Mouse (Mus musculus) lung, postnatal 36 days (tissue): ENCODE measurements around the gene Gm42420.

Experiments used
- DNase-seq: peaks from one replicate; pipeline ENCODE4 v3.0.0; 2022; ENCODE audit warnings: mixed read lengths

Gene Gm42420

GRCm38 (mm10) chr6:39573791-39574554 is 11.6 kb upstream of the Gm42420 start, which contains the start of gene Adck2:
Gene Adck2, plus strand, starts transcription at chr6:39573873.
- peak; percentile 88 for DNase-seq

GRCm38 (mm10) chr6:39574555-39574869 is 11.0 kb upstream of the Gm42420 start:
- DNase-seq: no peak

GRCm38 (mm10) chr6:39574951-39575350 is 10.6 kb upstream of the Gm42420 start:
- no peak for DNase-seq

GRCm38 (mm10) chr6:39579552-39579951 is 6.0 kb upstream of the Gm42420 start:
- no peak for DNase-seq

DNA sequence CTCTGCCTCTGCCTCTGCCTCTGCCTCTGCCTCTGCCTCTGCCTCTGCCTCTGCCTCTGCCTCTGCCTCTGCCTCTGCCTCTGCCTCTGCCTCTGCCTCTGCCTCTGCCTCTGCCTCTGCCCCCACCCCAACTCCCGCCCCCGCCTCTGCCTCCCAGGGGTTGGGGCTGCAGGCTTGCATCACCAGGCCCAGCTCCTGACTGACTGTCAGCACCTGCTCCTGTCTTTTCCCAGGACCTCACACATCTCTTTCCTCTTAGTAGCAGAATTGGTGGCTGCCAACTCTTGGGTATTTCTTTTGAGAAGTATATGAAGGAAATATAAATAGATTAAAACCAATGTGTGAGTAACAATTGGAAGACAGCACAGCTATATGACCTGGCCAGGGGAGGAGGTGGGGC is 5.0 kb upstream of the Gm42420 start:
- no peak for DNase-seq

GRCm38 (mm10) chr6:39581087-39581784 is 4.3 kb upstream of the Gm42420 start:
- DNase-seq: no peak

- DNase-seq: no peak
Measured at GRCm38 (mm10) chr6:39591481-39591880, 5.9 kb downstream of the Gm42420 start.

- DNase-seq: peak; percentile 96
Measured at GRCm38 (mm10) chr6:39592401-39593214, 7.1 kb downstream of the Gm42420 start, which contains the start of gene Ndufb2. Gene Ndufb2, plus strand, starts transcription at chr6:39592574.

DNA sequence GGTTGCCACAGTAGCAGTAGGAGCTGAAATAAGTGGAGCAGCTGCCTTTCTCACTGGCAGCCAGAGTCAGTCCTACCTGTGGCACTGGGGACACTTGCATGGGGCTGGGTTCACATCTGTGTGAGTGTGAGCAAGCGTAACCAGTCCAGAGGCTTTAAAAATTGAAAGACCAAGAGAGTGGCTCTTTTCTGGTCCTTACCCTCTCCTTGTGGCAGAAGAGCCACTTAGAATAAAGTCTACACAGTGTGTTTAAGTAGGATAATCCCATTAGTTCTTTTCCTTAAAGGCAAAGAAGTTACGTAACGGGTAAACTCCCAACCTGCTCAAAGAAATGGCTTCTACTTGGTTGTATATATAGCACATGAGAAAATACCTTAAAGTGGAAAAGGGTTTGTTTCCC is 15.3 kb downstream of the Gm42420 start:
- DNase-seq: peak; percentile 14

DNA sequence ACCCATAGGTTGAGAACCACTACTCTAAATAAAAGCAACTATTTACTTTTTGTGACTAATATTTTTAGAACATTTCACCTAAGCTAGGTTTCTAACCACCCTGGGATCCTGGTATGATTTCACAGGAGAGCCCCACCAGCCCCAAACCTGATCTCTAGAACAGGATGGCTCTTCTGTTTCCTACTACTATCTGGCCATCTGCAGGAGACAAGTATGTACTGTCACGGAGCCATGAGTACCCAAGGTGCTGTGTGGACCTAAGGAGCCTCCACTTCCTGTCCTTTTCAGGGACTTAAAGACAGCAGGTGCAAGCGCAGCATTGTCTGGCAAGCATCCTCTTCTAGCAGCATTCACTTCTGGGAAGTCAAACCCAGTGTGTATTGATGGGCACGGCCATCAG is 16.3 kb downstream of the Gm42420 start:
- no peak for DNase-seq

- no peak for DNase-seq
Measured at GRCm38 (mm10) chr6:39604565-39604964, 19.0 kb downstream of the Gm42420 start.

- DNase-seq: no peak
Measured at GRCm38 (mm10) chr6:39606056-39606455, 20.5 kb downstream of the Gm42420 start.

DNA sequence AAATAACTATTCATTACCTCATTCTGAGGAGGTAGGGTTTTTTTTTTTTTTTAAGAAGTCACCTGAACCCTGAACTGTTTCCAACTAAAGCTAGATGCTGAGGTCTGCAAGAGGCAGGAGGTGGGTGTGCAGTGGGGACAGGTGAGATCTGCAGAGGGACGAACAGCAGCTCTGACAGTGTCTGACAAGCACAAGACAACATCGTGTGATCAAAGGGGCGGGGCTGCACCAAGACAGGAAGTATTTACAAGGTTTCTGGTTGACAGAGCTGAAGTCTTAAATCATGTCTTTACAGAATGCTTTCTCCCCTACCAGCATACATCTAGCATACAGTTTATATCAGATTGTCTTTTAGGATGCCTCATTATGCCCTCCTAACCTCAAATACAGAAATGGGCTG is 21.3 kb downstream of the Gm42420 start:
- peak; percentile 40 for DNase-seq

DNA sequence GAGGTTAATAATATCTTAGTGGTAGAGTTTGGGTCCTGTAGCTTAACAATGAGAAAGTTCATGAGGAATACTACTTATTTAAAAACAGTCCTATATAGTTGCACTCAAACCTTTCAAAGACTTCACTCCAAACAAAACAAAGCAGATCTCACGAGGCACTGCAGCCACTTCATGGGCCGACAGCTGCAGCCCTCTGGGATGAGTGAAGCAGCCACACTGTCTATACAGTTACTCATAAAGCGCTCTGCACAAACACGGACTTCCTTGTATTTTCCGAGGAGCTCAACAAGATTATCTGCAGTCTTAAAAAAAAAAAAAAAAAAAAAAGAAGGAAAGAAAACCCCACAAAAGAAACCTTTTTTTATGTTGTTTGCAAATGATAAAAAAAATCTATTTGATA is 21.8 kb downstream of the Gm42420 start:
- no peak for DNase-seq

- DNase-seq: no peak
Measured at GRCm38 (mm10) chr6:39610207-39610606, 24.7 kb downstream of the Gm42420 start.

DNA sequence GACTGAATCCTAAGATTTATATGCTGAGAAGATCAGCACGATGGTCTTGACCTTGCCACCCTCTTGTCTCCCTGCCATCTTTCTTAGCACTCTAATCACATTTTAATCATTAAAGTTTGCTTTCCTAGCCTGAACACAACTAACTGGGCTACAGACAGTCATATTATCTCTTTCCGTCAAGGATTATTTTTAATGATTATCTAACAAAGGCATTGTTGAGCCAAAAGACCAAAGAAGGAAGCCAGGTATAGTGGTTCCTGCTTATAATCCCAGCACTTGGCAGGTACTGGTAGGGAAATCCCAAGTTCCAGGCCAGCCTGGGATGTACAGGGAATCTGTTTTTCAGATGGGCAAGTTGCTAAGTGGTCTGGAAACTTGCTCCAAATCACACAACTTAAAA is 25.7 kb downstream of the Gm42420 start:
- DNase-seq: no peak
